Mouse (Mus musculus): ENCODE measurements at regions not wholly inside any gene's neighbourhood (a gene's known extent, or its start where the extent isn't known, plus 50 kb on each side); places are given as distances from the start of the nearest gene placed in this dataset.

GRCm38 (mm10) chr1:69746575-69747290 lies 59.7 kb upstream of the Ikzf2 start:
- H3K4me3 ChIP-seq, result no peak overlapping the region
- no peaks in the 10 kb centered on the region for H3K27me3 ChIP-seq
- no peaks in the 10 kb centered on the region for H3K9me3 ChIP-seq
- no peaks in the 10 kb centered on the region for H3K4me1 ChIP-seq
- no peak overlapping the region for H3K9ac ChIP-seq (replicated peaks)
- 85% methylated on average over 5 of the region's 5 CpGs for WGBS
- no peak for ATAC-seq (ENCODE audit: low FRiP score, low read depth)
- no peaks in the 10 kb centered on the region for H3K36me3 ChIP-seq
- H3K27ac ChIP-seq (replicated peaks), result no peak overlapping the region
- no peak overlapping the region for H3K4me2 ChIP-seq (replicated peaks)

DNA sequence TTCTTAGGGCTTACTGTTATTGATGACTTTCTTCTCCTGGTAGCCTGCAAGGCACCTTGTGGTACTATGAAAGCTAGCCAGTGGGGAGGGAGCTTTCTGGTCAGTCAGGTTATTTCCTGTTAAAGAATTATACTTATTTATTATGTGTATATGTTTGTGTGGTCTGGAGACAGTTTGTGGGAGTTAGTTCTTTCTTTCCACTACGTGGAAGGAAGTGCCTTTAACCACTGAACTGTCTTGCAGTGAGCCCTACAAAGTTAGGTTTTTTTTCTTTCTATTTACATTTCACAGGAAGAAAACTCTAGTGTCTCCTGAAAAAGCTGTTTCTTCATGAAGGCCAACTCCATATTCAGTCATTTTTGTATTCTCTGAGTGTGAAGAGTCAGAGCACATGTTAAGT lies 65.7 kb upstream of the Ikzf2 start:
- Histone ChIP-seq H3K9me3 (no peaks in the 10 kb centered on the region), H3K4me2 (replicated peaks) (no peak overlapping the region), H3K9ac (replicated peaks) (no peak overlapping the region), H3K4me3 (no peak overlapping the region), H3K27ac (replicated peaks) (no peak overlapping the region), H3K27me3 (no peaks in the 10 kb centered on the region), H3K4me1 (no peaks in the 10 kb centered on the region), H3K36me3 (no peaks in the 10 kb centered on the region)
- 87% methylated on average over 1 of the region's 1 CpGs for WGBS
- no peak for ATAC-seq (ENCODE audit: low FRiP score, low read depth)

GRCm38 (mm10) chr1:69757702-69758101 lies 69.1 kb upstream of the Spag16 start:
- no peak overlapping the region for H3K4me3 ChIP-seq
- H3K4me1 ChIP-seq, result no peaks in the 10 kb centered on the region
- no peaks in the 10 kb centered on the region for H3K36me3 ChIP-seq
- WGBS, result 95% methylated on average over 1 of the region's 1 CpGs
- ATAC-seq (ENCODE audit: low FRiP score, low read depth), result no peak
- no peak overlapping the region for H3K4me2 ChIP-seq (replicated peaks)
- H3K27ac ChIP-seq (replicated peaks), result no peak overlapping the region
- H3K27me3 ChIP-seq, result no peaks in the 10 kb centered on the region
- no peaks in the 10 kb centered on the region for H3K9me3 ChIP-seq
- no peak overlapping the region for H3K9ac ChIP-seq (replicated peaks)

- H3K27me3 ChIP-seq, result no peaks in the 10 kb centered on the region
- no peak overlapping the region for H3K4me2 ChIP-seq (replicated peaks)
- no peak overlapping the region for H3K9ac ChIP-seq (replicated peaks)
- H3K36me3 ChIP-seq, result no peaks in the 10 kb centered on the region
- WGBS, result 75% methylated on average over 13 of the region's 13 CpGs
- no peak overlapping the region for H3K4me3 ChIP-seq
- H3K27ac ChIP-seq (replicated peaks), result no peak overlapping the region
- no peaks in the 10 kb centered on the region for H3K9me3 ChIP-seq
- no peak for ATAC-seq (ENCODE audit: low FRiP score, low read depth)
- no peaks in the 10 kb centered on the region for H3K4me1 ChIP-seq
Measured at GRCm38 (mm10) chr1:69759544-69759943, 67.2 kb upstream of the Spag16 start.

DNA sequence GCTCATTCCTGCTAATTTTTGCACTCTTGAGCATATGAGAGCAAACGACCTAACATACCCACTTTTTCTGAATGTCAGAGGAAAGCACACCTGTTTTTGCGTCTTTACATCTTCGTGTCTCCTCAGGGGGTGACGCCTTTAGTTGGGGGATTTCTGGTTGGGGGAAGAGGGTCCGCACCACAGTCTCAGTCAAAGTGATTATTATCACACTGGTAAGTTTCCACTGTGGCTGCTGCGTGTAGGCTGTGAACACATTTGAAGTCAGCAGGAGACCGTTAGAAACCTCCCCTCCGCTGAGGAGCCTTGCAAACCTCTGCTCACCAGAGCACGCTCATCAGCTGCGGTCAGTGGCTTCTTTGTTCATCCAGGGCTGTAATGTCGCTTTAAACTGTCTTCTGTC lies 58.1 kb upstream of the Spag16 start:
- no peaks in the 10 kb centered on the region for H3K27me3 ChIP-seq
- no peak overlapping the region for H3K4me3 ChIP-seq
- H3K27ac ChIP-seq (replicated peaks), result no peak overlapping the region
- H3K4me2 ChIP-seq (replicated peaks), result no peak overlapping the region
- 0 out of 2 replicates have a peak, but pooled peaks have one; percentile 38 for ATAC-seq (ENCODE audit: low FRiP score, low read depth)
- 30% methylated on average over 11 of the region's 11 CpGs for WGBS
- H3K36me3 ChIP-seq, result no peaks in the 10 kb centered on the region
- H3K4me1 ChIP-seq, result 0 out of 2 replicates have a peak, but pooled peaks cover 5% of the 10 kb centered on the region
- no peak overlapping the region for H3K9ac ChIP-seq (replicated peaks)
- no peaks in the 10 kb centered on the region for H3K9me3 ChIP-seq

- H3K4me3 ChIP-seq, result no peak overlapping the region
- no peaks in the 10 kb centered on the region for H3K27me3 ChIP-seq
- 85% methylated on average over 8 of the region's 8 CpGs for WGBS
- no peaks in the 10 kb centered on the region for H3K36me3 ChIP-seq
- no peaks in the 10 kb centered on the region for H3K9me3 ChIP-seq
- no peak overlapping the region for H3K9ac ChIP-seq (replicated peaks)
- ATAC-seq (ENCODE audit: low FRiP score, low read depth), result no peak
- H3K27ac ChIP-seq (replicated peaks), result no peak overlapping the region
- 0 out of 2 replicates have a peak, but pooled peaks cover 5% of the 10 kb centered on the region for H3K4me1 ChIP-seq
- no peak overlapping the region for H3K4me2 ChIP-seq (replicated peaks)
Measured at GRCm38 (mm10) chr1:69770209-69770608, 56.6 kb upstream of the Spag16 start.

- Histone ChIP-seq H3K36me3 (no peaks in the 10 kb centered on the region), H3K27ac (replicated peaks) (no peak overlapping the region), H3K4me3 (no peak overlapping the region), H3K9ac (replicated peaks) (no peak overlapping the region), H3K9me3 (no peaks in the 10 kb centered on the region), H3K27me3 (no peaks in the 10 kb centered on the region), H3K4me1 (0 out of 2 replicates have a peak, but pooled peaks cover 5% of the 10 kb centered on the region), H3K4me2 (replicated peaks) (no peak overlapping the region)
- no peak for ATAC-seq (ENCODE audit: low FRiP score, low read depth)
- WGBS, result 95% methylated on average over 2 of the region's 2 CpGs
Measured at GRCm38 (mm10) chr1:69771436-69771835, 55.3 kb upstream of the Spag16 start.

DNA sequence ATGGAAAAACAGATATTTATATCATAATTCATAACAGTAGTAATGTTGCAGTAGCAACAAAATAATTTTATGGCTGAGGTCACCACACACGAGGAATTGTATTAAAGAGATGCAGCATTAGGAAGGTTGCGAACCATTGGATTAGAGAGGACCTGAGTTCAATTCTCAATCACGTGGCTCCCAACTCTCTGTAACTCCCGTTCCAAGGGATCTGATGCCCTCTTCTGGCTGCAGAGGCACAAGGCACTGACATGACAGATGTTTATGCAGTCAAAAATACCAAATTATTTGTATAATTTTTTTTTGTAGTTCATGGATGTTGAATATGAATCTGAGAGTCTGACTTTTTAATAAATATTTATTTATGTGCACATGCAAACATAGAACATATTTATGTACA lies 51.2 kb upstream of the Spag16 start:
- Histone ChIP-seq H3K9me3 (no peaks in the 10 kb centered on the region), H3K4me1 (no peaks in the 10 kb centered on the region), H3K4me3 (no peak overlapping the region), H3K4me2 (replicated peaks) (no peak overlapping the region), H3K27ac (replicated peaks) (no peak overlapping the region), H3K9ac (replicated peaks) (no peak overlapping the region), H3K36me3 (no peaks in the 10 kb centered on the region), H3K27me3 (no peaks in the 10 kb centered on the region)
- 68% methylated on average over 4 of the region's 4 CpGs for WGBS
- ATAC-seq (ENCODE audit: low FRiP score, low read depth), result no peak
